Mouse (Mus musculus): ENCODE data around the gene Slc19a3.
"Not testable (repeated sequence)": the region's sequence is repeated elsewhere in the genome, so short reads cannot be mapped to it uniquely, and the experiment has no call there.

Gene Slc19a3

GRCm38 (mm10) chr1:83007471-83007870 is 30.8 kb downstream of the Slc19a3 start:
- in situ Hi-C loops (cut with MboI, MseI): no loop called here

GRCm38 (mm10) chr1:83006218-83007179 is 31.7 kb downstream of the Slc19a3 start:
- in situ Hi-C loops (cut with MboI, MseI): no loop called here

DNA sequence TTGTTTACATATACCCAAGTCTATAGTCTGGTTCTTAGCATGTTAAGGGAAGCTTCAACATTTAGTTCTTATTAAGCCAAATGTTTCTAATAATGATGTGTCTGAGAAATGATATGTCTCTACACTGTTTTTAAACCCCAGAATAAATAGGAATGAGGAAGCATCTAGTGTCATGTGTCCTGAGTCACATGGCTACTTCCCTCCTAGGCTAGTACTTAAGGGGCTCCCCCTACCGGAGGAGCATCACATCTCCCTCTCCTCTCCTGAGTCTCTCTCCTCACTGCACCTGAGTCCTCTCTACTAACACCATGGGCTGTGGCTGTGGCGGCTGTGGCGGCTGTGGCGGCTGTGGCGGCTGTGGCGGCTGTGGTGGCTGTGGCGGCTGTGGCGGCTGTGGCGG is 37.9 kb downstream of the Slc19a3 start, which contains the start of gene Gm47959:
Gm47959 (plus strand) TSS at position 243 of the 400 bp plus-strand sequence.
- in situ Hi-C loops (cut with MboI, MseI): not testable (repeated sequence)

- in situ Hi-C loops (cut with MboI, MseI): no loop called here
These were observed 44.3 kb downstream of the Slc19a3 start for GRCm38 (mm10) chr1:82993947-82994346.

- in situ Hi-C loops (cut with MboI, MseI): no loop called here
These were observed 46.2 kb downstream of the Slc19a3 start for GRCm38 (mm10) chr1:82992093-82992492.

- in situ Hi-C loops (cut with MboI, MseI): no loop called here
These were observed 46.7 kb downstream of the Slc19a3 start for GRCm38 (mm10) chr1:82991596-82991995.

GRCm38 (mm10) chr1:82991062-82991461 is 47.2 kb downstream of the Slc19a3 start:
- in situ Hi-C loops (cut with MboI, MseI): no loop called here

GRCm38 (mm10) chr1:82987530-82988198 is 50.6 kb downstream of the Slc19a3 start:
- in situ Hi-C loops (cut with MboI, MseI): loop anchor here (10.0 kb wide), 2 partner anchors 123 to 203 kb away; no protein-coding TSS in a partner anchor

DNA sequence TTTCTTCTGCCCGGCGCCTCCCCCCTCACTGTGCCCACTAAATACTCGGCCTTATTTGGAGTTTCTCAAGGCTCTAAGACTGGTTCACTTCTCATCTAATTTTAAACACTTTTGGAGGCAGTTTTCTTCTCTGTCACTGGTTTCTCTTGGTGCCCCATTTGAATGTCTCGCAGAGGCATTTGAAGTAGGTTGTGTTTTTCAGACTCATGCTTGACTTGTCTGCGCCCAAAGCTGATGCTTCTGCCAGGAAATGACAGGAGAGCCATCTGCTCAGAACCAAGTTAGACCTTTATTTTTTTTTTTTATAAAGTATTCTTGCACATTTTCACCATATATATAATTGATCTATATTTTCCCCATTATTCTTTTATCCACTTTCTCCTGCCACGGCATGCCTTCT is 51.5 kb downstream of the Slc19a3 start:
- in situ Hi-C loops (cut with MboI, MseI): loop anchor here (10.0 kb wide), 2 partner anchors 122 to 202 kb away; no protein-coding TSS in a partner anchor

DNA sequence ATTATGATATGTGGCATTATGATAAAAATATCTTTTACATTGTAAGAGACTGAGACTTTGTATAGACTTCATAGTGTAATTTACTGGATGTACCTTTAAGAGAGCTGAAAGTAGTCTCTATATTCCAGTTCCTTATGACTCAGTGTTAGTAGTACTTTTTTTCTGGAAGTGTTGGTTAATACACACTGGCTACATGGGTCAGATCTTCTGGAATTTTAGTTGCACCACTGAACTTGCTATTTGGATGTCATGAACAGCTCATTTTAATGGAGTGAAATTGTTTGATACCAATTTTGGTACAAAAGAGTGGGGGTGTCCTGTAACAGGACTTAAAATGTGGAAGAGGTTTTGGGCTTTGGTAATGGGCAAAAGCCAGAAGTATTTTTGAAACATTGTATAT is 60.4 kb downstream of the Slc19a3 start:
- in situ Hi-C loops (cut with MboI, MseI): no loop called here

GRCm38 (mm10) chr1:82975750-82976149 is 62.5 kb downstream of the Slc19a3 start:
- in situ Hi-C loops (cut with MboI, MseI): no loop called here

GRCm38 (mm10) chr1:82974342-82974741 is 63.9 kb downstream of the Slc19a3 start:
- in situ Hi-C loops (cut with MboI, MseI): no loop called here

- in situ Hi-C loops (cut with MboI, MseI): no loop called here
These were observed 64.3 kb downstream of the Slc19a3 start for GRCm38 (mm10) chr1:82973901-82974300.

DNA sequence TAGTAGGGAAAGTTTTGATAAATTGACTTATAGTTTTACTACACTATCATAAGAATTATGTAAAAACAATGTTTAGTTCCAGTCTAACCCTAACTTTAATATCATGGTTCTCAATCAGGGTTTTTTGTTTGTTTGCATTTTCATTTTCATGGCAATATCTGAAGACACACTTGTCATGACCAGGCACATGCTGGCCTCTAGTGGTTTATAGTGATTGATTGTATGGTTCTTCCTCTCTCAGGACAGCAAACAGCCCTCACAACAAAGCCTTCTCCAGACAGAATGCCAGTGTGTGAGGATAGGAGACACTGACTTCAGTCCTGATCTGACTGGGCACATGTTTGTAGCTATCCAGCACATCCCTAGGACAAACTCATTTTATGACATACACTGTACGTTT is 65.0 kb downstream of the Slc19a3 start:
- in situ Hi-C loops (cut with MboI, MseI): no loop called here

- in situ Hi-C loops (cut with MboI, MseI): no loop called here
These were observed 66.2 kb downstream of the Slc19a3 start for GRCm38 (mm10) chr1:82972046-82972445.

DNA sequence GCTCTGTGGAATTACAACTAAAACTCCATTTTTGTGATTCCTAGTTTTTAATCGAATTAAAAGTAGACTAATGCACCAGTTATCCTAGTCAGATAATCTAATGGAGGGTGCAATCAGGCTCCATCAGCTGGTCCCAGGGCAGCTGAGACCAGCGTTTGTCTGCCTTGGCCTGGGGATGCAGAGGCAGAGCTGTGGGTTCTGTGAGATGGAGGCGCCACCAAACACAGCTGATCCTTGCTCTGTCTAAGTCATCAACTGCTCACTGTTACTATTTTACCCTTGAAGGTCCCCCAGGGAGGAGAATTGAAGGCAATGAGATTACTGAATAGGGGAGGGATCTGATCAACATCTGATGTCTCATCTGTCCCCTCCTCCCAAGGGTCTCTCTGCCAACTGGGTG is 71.8 kb downstream of the Slc19a3 start:
- in situ Hi-C loops (cut with MboI, MseI): no loop called here

Measured in T-helper 2 cell (primary cell).